Mouse (Mus musculus) embryonic facial prominence, embryonic 13.5 days (tissue): Measurements from ENCODE around the gene Olfr914. TPM values are rescaled to one million over a fixed set of nuclear protein-coding genes. Genes with fewer than 3 reads are reported as not detected.

Experiments used
- ATAC-seq: fragments of 200-750 bp; cut with Nextera tagmentation; 2 replicates; pipeline ENCODE4 v1.8.0; 2017; ENCODE audit warnings: low read depth; ENCODE audit not compliant: insufficient number of reproducible peaks, insufficient read depth, low FRiP score, low TSS enrichment
- H3K27ac ChIP-seq: fragments of 300-500 bp; sonication (generic); 2 replicates; pipeline ENCODE4 v1.5.1; 2015; ENCODE audit warnings: moderate library complexity, mild to moderate bottlenecking, inconsistent platforms
- H3K27me3 ChIP-seq: fragments of 300-500 bp; sonication (generic); 2 replicates; pipeline ENCODE4 v1.6.1; 2015; ENCODE audit warnings: mild to moderate bottlenecking, inconsistent platforms
- H3K36me3 ChIP-seq: fragments of 300-500 bp; sonication (generic); 2 replicates; pipeline ENCODE4 v1.6.1; 2015; ENCODE audit warnings: mild to moderate bottlenecking, inconsistent platforms
- H3K4me1 ChIP-seq: fragments of 300-500 bp; sonication (generic); 2 replicates; pipeline ENCODE4 v1.6.1; 2015; ENCODE audit warnings: inconsistent platforms
- H3K4me2 ChIP-seq: fragments of 300-500 bp; sonication (generic); 2 replicates; pipeline ENCODE4 v1.6.1; 2015; ENCODE audit warnings: moderate library complexity, mild to moderate bottlenecking, inconsistent platforms
- H3K4me3 ChIP-seq: fragments of 300-500 bp; sonication (generic); 2 replicates; pipeline ENCODE4 v1.5.1; 2015; ENCODE audit warnings: mild to moderate bottlenecking, inconsistent platforms
- H3K9ac ChIP-seq: fragments of 300-500 bp; sonication (generic); 2 replicates; pipeline ENCODE4 v1.6.1; 2015; ENCODE audit warnings: mild to moderate bottlenecking, inconsistent platforms
- H3K9me3 ChIP-seq: fragments of 300-500 bp; sonication (generic); 2 replicates; pipeline ENCODE4 v1.6.1; 2016; ENCODE audit warnings: inconsistent platforms
- WGBS: fragments of 180-500 bp; shearing (Covaris S2); methylation state at CpG from one replicate; pipeline ENCODE4 v1.1.7; 2015; ENCODE audit warnings: mixed read lengths; 5-methylcytosine and 5-hydroxymethylcytosine counted together
- polyA plus RNA-seq: library from polyadenylated mRNA; unstranded; fragments of >200 nt; fragmentation: Nextera tagmentation; extraction: Ambion mirVana; gene quantifications from 2 replicates; pipeline ENCODE4 v1.2.1, GENCODE M21; 2015

The Olfr914 gene
- not detected in 2 replicates for polyA plus RNA-seq

GRCm38 (mm10) chr9:38604802-38605201 lies at the start of gene Olfr914:
Gene Olfr914 (plus strand): TSS chr9:38605102.
- Histone ChIP-seq H3K36me3 (no peaks in the 10 kb centered on the region), H3K4me3 (no peak within 1 kb of the TSS), H3K27me3 (no peaks in the 10 kb centered on the region), H3K27ac (no peak within 1 kb of the TSS), H3K4me1 (no peaks in the 10 kb centered on the region), H3K9ac (no peak within 1 kb of the TSS), H3K4me2 (no peak within 1 kb of the TSS), H3K9me3 (no peaks in the 10 kb centered on the region)
- no peak for ATAC-seq
- 69% methylated on average over 2 of the region's 2 CpGs for WGBS

GRCm38 (mm10) chr9:38579878-38580277 lies 25.0 kb upstream of the Olfr914 start, which contains the start of gene Olfr912:
Gene Olfr912 (plus strand): TSS chr9:38580178.
- H3K27me3 ChIP-seq = no peaks in the 10 kb centered on the region
- no peaks in the 10 kb centered on the region for H3K4me1 ChIP-seq
- no peak within 1 kb of the TSS for H3K27ac ChIP-seq
- 80% methylated on average over 1 of the region's 1 CpGs for WGBS
- ATAC-seq = no peak
- H3K4me3 ChIP-seq = no peak within 1 kb of the TSS
- H3K9ac ChIP-seq = no peak within 1 kb of the TSS
- no peak within 1 kb of the TSS for H3K4me2 ChIP-seq
- H3K36me3 ChIP-seq = no peaks in the 10 kb centered on the region
- no peaks in the 10 kb centered on the region for H3K9me3 ChIP-seq

DNA sequence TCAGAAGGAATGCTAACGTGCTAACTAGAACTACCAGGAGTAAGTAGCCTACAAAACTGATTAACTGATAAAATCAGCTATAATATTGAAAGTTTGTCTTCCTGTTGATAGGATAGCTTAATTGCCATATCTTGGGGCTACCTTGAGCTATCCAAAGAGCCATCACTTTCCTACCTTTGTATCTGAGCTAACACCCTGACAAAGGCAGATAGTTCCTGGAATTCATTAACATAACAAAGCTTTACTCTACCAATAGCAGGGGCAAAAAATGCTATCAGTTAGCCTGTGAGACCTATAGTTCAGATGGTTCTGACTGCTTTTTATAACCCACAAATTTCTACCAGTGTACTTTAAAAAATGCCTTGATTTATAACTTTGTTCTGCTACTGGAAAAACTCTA lies 13.8 kb upstream of the Olfr914 start:
- no peak for ATAC-seq
- 40% methylated on average over 1 of the region's 1 CpGs for WGBS

DNA sequence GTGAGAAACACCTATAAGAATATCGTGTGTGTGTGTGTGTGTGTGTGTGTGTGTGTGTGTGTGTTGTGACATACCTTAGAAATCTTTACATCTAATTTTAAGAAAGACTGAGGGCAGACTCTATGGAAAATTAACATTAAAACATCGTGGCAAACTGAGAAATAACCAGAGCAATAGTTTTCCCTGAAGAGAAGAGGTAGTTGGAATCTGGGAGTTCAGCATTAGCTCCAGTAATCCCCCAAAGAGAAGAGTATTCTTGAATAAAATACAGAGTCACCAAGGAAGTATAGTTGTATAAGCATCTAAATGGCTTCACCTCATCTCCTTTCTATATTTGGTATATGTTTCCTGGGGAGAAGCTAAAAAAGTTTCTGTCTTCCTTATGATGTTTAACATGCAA lies 12.4 kb upstream of the Olfr914 start, which contains the start of gene Olfr913:
Gene Olfr913 (plus strand): TSS at position 301 of the 400 bp plus-strand sequence.
- Histone ChIP-seq H3K4me3 (no peak within 1 kb of the TSS), H3K36me3 (no peaks in the 10 kb centered on the region), H3K27ac (no peak within 1 kb of the TSS), H3K4me2 (no peak within 1 kb of the TSS), H3K4me1 (no peaks in the 10 kb centered on the region), H3K27me3 (no peaks in the 10 kb centered on the region), H3K9ac (no peak within 1 kb of the TSS), H3K9me3 (no peaks in the 10 kb centered on the region)
- no peak for ATAC-seq
- WGBS = 57% methylated on average over 2 of the region's 2 CpGs

More for the DNA sequence above, 13.8 kb upstream of the Olfr914 start:
- Histone ChIP-seq H3K4me2 (no peak overlapping the region), H3K4me1 (no peaks in the 10 kb centered on the region), H3K9ac (no peak overlapping the region), H3K36me3 (no peaks in the 10 kb centered on the region), H3K27ac (no peak overlapping the region), H3K4me3 (no peak overlapping the region), H3K9me3 (no peaks in the 10 kb centered on the region), H3K27me3 (no peaks in the 10 kb centered on the region)

GRCm38 (mm10) chr9:38632406-38632805 lies 27.5 kb downstream of the Olfr914 start:
- Histone ChIP-seq H3K4me2 (no peak overlapping the region), H3K9ac (no peak overlapping the region), H3K9me3 (no peaks in the 10 kb centered on the region), H3K4me1 (no peaks in the 10 kb centered on the region), H3K36me3 (no peaks in the 10 kb centered on the region), H3K4me3 (no peak overlapping the region), H3K27me3 (no peaks in the 10 kb centered on the region), H3K27ac (no peak overlapping the region)
- ATAC-seq = no peak
- WGBS = 75% methylated on average over 4 of the region's 4 CpGs

DNA sequence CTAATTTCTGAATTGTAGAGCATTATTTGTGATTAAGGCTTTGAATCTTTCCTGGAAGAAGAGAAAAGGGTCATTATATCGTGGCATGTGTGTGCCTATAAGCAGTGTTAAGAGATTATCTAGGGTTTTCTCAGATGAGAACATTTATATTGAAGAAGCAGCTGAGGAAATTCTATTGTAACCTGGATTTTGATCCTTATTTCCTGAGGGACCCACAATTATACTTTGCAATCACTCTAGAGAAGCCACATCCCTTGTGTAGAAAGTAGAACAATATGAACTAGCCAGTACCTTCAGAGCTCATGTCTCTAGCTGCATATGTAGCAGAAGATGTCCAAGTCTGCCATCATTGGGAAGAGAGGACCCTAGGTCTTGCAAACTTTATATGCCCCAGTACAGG lies 54.9 kb downstream of the Olfr914 start, which contains the start of gene Olfr916:
Gene Olfr916 (minus strand): TSS at position 101 of the 400 bp plus-strand sequence.
- Histone ChIP-seq H3K9me3 (no peaks in the 10 kb centered on the region), H3K27me3 (no peaks in the 10 kb centered on the region), H3K4me2 (no peak within 1 kb of the TSS), H3K4me1 (no peaks in the 10 kb centered on the region), H3K27ac (no peak within 1 kb of the TSS), H3K9ac (no peak within 1 kb of the TSS), H3K4me3 (no peak within 1 kb of the TSS), H3K36me3 (no peaks in the 10 kb centered on the region)
- 61% methylated on average over 1 of the region's 1 CpGs for WGBS
- no peak for ATAC-seq

Other genes with a start within 250 kb of the Olfr914 start
- not detected in 2 replicates for gene Olfr250, start 238.2 kb upstream of the Olfr914 start, polyA plus RNA-seq
- not detected in 2 replicates for gene Olfr251, start 228.0 kb upstream of the Olfr914 start, polyA plus RNA-seq
- gene Olfr147, start 203.4 kb upstream of the Olfr914 start, polyA plus RNA-seq = not detected in 2 replicates
- not detected in 2 replicates for gene Olfr901, start 175.6 kb upstream of the Olfr914 start, polyA plus RNA-seq
- not detected in 2 replicates for gene Olfr902, start 157.4 kb upstream of the Olfr914 start, polyA plus RNA-seq
- not detected in 2 replicates for gene Olfr904, start 142.0 kb upstream of the Olfr914 start, polyA plus RNA-seq
- gene Olfr905, start 134.0 kb upstream of the Olfr914 start, polyA plus RNA-seq = not detected in 2 replicates
- gene Olfr906, start 118.0 kb upstream of the Olfr914 start, polyA plus RNA-seq = not detected in 2 replicates
- not detected in 2 replicates for gene Olfr907, start 109.3 kb upstream of the Olfr914 start, polyA plus RNA-seq
- gene Olfr911-ps1, start 83.5 kb upstream of the Olfr914 start, polyA plus RNA-seq = not detected in 2 replicates
- not detected in 2 replicates for gene Olfr910, start 67.3 kb upstream of the Olfr914 start, polyA plus RNA-seq
- not detected in 2 replicates for gene Olfr912, start 24.9 kb upstream of the Olfr914 start, polyA plus RNA-seq
- gene Olfr913, start 12.3 kb upstream of the Olfr914 start, polyA plus RNA-seq = not detected in 2 replicates
- not detected in 2 replicates for gene Olfr916, start 54.8 kb downstream of the Olfr914 start, polyA plus RNA-seq
- not detected in 2 replicates for gene Olfr917, start 60.7 kb downstream of the Olfr914 start, polyA plus RNA-seq
- gene Olfr918, start 69.5 kb downstream of the Olfr914 start, polyA plus RNA-seq = not detected in 2 replicates
- gene Olfr919, start 98.6 kb downstream of the Olfr914 start, polyA plus RNA-seq = not detected in 2 replicates
- gene Vwa5a, start 113.2 kb downstream of the Olfr914 start, polyA plus RNA-seq = 19.4 and 22.7 TPM in 2 replicates
- gene Olfr920, start 147.2 kb downstream of the Olfr914 start, polyA plus RNA-seq = 0.04 TPM in 1 of 2 replicates, not detected in the other
- not detected in 2 replicates for gene Olfr921, start 168.0 kb downstream of the Olfr914 start, polyA plus RNA-seq
- gene Olfr922, start 209.5 kb downstream of the Olfr914 start, polyA plus RNA-seq = not detected in 2 replicates
- 0.10 TPM in 1 of 2 replicates, not detected in the other for gene Olfr923, start 221.4 kb downstream of the Olfr914 start, polyA plus RNA-seq
- not detected in 2 replicates for gene Olfr924, start 239.3 kb downstream of the Olfr914 start, polyA plus RNA-seq
- gene Olfr26, start 250.0 kb downstream of the Olfr914 start, polyA plus RNA-seq = not detected in 2 replicates